Mouse (Mus musculus): ENCODE measurements at regions not wholly inside any gene's neighbourhood (a gene's known extent, or its start where the extent isn't known, plus 50 kb on each side); places are given as distances from the start of the nearest gene placed in this dataset.

GRCm38 (mm10) chr9:63876886-63877285 lies 119.1 kb upstream of the Smad3 start:
- 44% methylated on average over 13 of the region's 13 CpGs for WGBS
- Histone ChIP-seq H3K27ac (replicated peaks) (0 out of 2 replicates have a peak overlapping the region, but pooled peaks have one; percentile 1), H3K4me2 (0 out of 2 replicates have a peak overlapping the region, but pooled peaks have one; percentile 18), H3K9ac (no peak overlapping the region), H3K27me3 (no peaks in the 10 kb centered on the region), H3K36me3 (no peaks in the 10 kb centered on the region), H3K4me3 (no peak overlapping the region), H3K4me1 (replicated peaks) (peaks cover 44% of the 10 kb centered on the region), H3K9me3 (no peaks in the 10 kb centered on the region)
- ATAC-seq (ENCODE audit: low FRiP score, low read depth) = no peak

- H3K9ac ChIP-seq = no peak overlapping the region
- H3K27ac ChIP-seq (replicated peaks) = 0 out of 2 replicates have a peak overlapping the region, but pooled peaks have one; percentile 20
- H3K9me3 ChIP-seq = no peaks in the 10 kb centered on the region
- no peak for ATAC-seq (ENCODE audit: low FRiP score, low read depth)
- H3K4me2 ChIP-seq = peak overlapping the region; percentile 18; the same call in 1 of the 2 replicates
- 72% methylated on average over 12 of the region's 12 CpGs for WGBS
- H3K4me3 ChIP-seq = no peak overlapping the region
- H3K27me3 ChIP-seq = no peaks in the 10 kb centered on the region
- H3K36me3 ChIP-seq = no peaks in the 10 kb centered on the region
- H3K4me1 ChIP-seq (replicated peaks) = peaks cover 37% of the 10 kb centered on the region
These were observed 118.2 kb upstream of the Smad3 start for GRCm38 (mm10) chr9:63876023-63876422.

DNA sequence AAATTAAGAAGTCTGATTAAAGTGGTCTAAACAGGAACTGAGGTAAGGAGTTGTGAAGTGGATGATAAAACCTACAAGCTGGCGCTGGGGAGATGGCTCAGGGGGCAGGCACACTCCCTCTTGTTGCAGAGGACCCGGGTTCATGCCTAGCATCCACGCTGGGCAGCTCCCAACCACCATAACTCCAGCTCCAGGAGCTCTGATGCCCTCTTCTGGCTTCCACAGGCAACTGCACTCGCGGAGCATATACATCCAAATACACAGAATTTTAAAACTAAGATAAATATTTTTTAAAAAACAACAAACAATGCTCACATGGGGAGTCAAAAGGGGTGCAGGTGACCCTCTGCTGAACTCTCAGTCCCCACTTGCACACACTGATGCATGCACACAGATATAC lies 117.4 kb upstream of the Smad3 start:
- WGBS = 88% methylated on average over 5 of the region's 5 CpGs
- no peak overlapping the region for H3K4me2 ChIP-seq
- no peaks in the 10 kb centered on the region for H3K9me3 ChIP-seq
- H3K27ac ChIP-seq (replicated peaks) = no peak overlapping the region
- no peak overlapping the region for H3K4me3 ChIP-seq
- no peak for ATAC-seq (ENCODE audit: low FRiP score, low read depth)
- peaks cover 28% of the 10 kb centered on the region for H3K4me1 ChIP-seq (replicated peaks)
- no peaks in the 10 kb centered on the region for H3K27me3 ChIP-seq
- H3K9ac ChIP-seq = no peak overlapping the region
- H3K36me3 ChIP-seq = no peaks in the 10 kb centered on the region

DNA sequence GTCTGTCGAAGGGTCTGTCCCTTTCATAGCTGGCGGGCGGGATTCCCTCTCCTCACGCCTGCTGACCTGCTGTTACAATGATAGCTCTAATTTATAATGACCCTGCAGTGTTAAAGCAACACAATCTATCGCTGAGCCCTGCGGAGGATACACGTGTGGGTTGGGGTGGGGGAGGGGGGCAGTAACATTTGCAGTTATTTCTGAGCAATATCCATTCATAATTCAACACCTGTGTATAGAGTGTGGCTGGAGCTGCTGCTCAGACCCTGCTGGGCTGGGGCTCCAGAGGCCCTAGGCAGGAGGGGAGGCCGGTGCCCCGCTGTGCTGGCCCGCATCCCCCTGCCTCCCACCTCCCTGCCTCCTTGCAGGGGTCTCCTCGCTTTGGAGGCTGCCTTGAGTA lies 106.6 kb upstream of the Smad3 start:
- Histone ChIP-seq H3K9me3 (no peaks in the 10 kb centered on the region), H3K27me3 (no peaks in the 10 kb centered on the region), H3K4me3 (no peak overlapping the region), H3K9ac (no peak overlapping the region), H3K36me3 (no peaks in the 10 kb centered on the region), H3K27ac (replicated peaks) (0 out of 2 replicates have a peak overlapping the region, but pooled peaks have one; percentile 14), H3K4me1 (replicated peaks) (peaks cover 8% of the 10 kb centered on the region), H3K4me2 (no peak overlapping the region)
- WGBS = 27% methylated on average over 11 of the region's 11 CpGs
- ATAC-seq (ENCODE audit: low FRiP score, low read depth) = peak; percentile 68; the same call in 1 of the 2 replicates

GRCm38 (mm10) chr9:63863328-63863727 lies 105.5 kb upstream of the Smad3 start:
- no peak overlapping the region for H3K27ac ChIP-seq (replicated peaks)
- no peak overlapping the region for H3K4me3 ChIP-seq
- peaks cover 8% of the 10 kb centered on the region for H3K4me1 ChIP-seq (replicated peaks)
- 68% methylated on average over 4 of the region's 4 CpGs for WGBS
- H3K9ac ChIP-seq = no peak overlapping the region
- no peaks in the 10 kb centered on the region for H3K27me3 ChIP-seq
- no peak overlapping the region for H3K4me2 ChIP-seq
- ATAC-seq (ENCODE audit: low FRiP score, low read depth) = no peak
- no peaks in the 10 kb centered on the region for H3K36me3 ChIP-seq
- H3K9me3 ChIP-seq = no peaks in the 10 kb centered on the region

DNA sequence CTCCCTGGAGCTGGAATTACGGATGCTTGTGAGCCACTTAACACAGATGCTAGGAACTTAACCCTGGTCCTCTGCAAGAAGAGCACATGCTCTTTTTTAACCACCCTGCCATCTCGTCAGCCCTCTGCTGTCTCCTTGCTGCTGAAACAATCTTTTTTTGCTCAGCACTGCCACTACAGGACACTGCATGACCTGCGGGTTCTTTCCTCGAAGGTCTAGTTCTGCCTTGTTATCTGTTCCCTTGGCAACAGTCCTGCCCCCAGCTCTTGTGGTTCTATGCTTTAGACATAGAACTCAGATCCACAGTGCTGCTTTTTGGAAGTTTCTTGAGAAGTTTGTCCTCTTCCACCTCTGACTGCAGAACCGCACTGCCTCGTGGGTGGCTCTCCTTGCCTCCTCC lies 104.6 kb upstream of the Smad3 start:
- 38% methylated on average over 6 of the region's 6 CpGs for WGBS
- H3K27ac ChIP-seq (replicated peaks) = no peak overlapping the region
- H3K9me3 ChIP-seq = no peaks in the 10 kb centered on the region
- no peaks in the 10 kb centered on the region for H3K27me3 ChIP-seq
- H3K4me3 ChIP-seq = no peak overlapping the region
- H3K9ac ChIP-seq = no peak overlapping the region
- no peaks in the 10 kb centered on the region for H3K36me3 ChIP-seq
- no peak overlapping the region for H3K4me2 ChIP-seq
- peaks cover 8% of the 10 kb centered on the region for H3K4me1 ChIP-seq (replicated peaks)
- no peak for ATAC-seq (ENCODE audit: low FRiP score, low read depth)

- Histone ChIP-seq H3K27me3 (no peaks in the 10 kb centered on the region), H3K4me2 (no peak overlapping the region), H3K9ac (no peak overlapping the region), H3K4me3 (no peak overlapping the region), H3K27ac (replicated peaks) (no peak overlapping the region), H3K9me3 (no peaks in the 10 kb centered on the region), H3K4me1 (replicated peaks) (peaks cover 10% of the 10 kb centered on the region), H3K36me3 (no peaks in the 10 kb centered on the region)
- ATAC-seq (ENCODE audit: low FRiP score, low read depth) = no peak
- WGBS = 90% methylated on average over 4 of the region's 4 CpGs
These were observed 103.6 kb upstream of the Smad3 start for GRCm38 (mm10) chr9:63861418-63861817.

DNA sequence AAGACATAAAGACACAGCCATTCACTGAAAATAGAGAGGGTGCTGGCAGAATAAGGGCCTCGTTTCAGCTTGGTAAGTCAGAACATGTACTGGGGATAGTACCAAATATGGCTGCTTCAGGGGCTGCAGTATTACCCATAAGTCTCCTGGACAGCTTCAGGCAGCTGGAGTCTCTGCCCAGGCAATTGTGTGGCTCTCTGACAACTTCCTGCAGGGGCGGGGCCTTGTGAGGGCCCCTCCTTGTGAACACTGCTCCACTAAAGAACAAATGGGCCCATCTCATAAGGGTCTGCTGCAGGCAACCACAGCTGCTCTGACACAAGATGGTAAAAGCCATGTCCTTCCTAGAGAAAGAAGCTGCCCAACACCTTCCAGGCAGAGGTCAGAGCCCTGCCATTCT lies 102.4 kb upstream of the Smad3 start:
- ATAC-seq (ENCODE audit: low FRiP score, low read depth) = no peak
- Histone ChIP-seq H3K36me3 (no peaks in the 10 kb centered on the region), H3K9ac (no peak overlapping the region), H3K4me3 (no peak overlapping the region), H3K27me3 (no peaks in the 10 kb centered on the region), H3K4me1 (replicated peaks) (peaks cover 12% of the 10 kb centered on the region), H3K4me2 (no peak overlapping the region), H3K9me3 (no peaks in the 10 kb centered on the region), H3K27ac (replicated peaks) (no peak overlapping the region)
- 85% methylated on average over 2 of the region's 2 CpGs for WGBS

DNA sequence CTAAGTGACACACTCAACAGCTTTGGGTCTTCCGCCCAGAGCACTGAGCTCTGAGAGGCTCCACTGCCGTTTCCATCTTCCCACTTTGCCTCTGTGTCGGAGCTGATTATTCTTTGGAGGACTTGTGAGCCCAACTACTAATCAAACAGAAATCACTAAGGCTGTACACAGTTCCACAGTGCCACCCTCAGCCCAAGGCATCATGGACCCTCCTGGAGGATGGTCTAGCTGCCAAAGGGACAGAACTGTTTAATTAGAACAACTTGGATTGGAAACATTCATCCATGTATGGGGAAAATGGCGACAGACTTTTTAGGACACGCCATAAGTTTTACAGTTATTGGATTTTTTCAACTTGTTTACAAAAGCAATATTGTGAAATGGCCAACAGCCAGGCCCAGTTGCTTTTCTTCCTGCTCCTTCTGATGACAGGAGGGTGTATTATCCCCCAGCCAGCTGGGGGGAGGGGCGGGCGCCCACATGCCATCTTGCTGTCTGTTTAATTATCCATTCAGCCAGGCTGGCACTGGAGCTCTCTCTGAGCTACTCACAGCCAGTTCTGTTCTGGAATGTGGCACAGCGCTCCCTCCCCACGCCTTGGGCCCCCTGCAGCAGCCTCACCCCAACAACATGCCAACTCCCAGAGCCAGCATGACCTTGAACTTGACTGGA lies 98.4 kb upstream of the Smad3 start:
- Histone ChIP-seq H3K4me1 (replicated peaks) (peaks cover 12% of the 10 kb centered on the region), H3K36me3 (no peaks in the 10 kb centered on the region), H3K27me3 (no peaks in the 10 kb centered on the region), H3K9ac (no peak overlapping the region), H3K4me3 (no peak overlapping the region), H3K27ac (replicated peaks) (0 out of 2 replicates have a peak overlapping the region, but pooled peaks have one; percentile 3), H3K9me3 (no peaks in the 10 kb centered on the region), H3K4me2 (no peak overlapping the region)
- ATAC-seq (ENCODE audit: low FRiP score, low read depth) = no peak
- WGBS = 60% methylated on average over 9 of the region's 9 CpGs

DNA sequence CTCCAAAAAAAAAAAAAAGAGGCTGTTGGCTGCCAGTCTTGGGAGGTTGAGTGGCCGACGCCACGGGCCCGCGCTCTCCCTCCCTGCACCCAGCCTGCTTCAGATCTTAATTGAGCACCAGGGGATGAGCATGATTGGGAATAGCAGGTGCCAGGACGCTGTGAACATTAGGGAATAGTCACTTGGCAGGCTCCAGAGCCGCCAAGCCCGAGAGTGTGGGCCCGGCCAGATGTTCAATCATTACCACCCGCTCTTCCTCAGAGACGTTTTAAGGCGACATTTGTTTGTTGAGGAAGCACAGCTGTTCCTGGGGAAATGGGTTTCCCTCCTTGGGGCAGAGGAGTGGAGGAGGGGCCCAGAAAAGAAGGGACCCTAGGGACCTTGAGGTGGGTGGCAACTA lies 94.0 kb upstream of the Smad3 start:
- WGBS = 44% methylated on average over 12 of the region's 12 CpGs
- Histone ChIP-seq H3K9me3 (no peaks in the 10 kb centered on the region), H3K9ac (no peak overlapping the region), H3K36me3 (no peaks in the 10 kb centered on the region), H3K4me3 (no peak overlapping the region), H3K27me3 (no peaks in the 10 kb centered on the region), H3K27ac (replicated peaks) (no peak overlapping the region), H3K4me2 (no peak overlapping the region), H3K4me1 (replicated peaks) (peaks cover 12% of the 10 kb centered on the region)
- ATAC-seq (ENCODE audit: low FRiP score, low read depth) = no peak

- ATAC-seq (ENCODE audit: low FRiP score, low read depth) = no peak
- H3K4me3 ChIP-seq = no peak overlapping the region
- WGBS = 68% methylated on average over 2 of the region's 2 CpGs
- H3K4me2 ChIP-seq = no peak overlapping the region
- no peak overlapping the region for H3K27ac ChIP-seq (replicated peaks)
- H3K9me3 ChIP-seq = no peaks in the 10 kb centered on the region
- H3K4me1 ChIP-seq (replicated peaks) = peaks cover 8% of the 10 kb centered on the region
- no peaks in the 10 kb centered on the region for H3K36me3 ChIP-seq
- H3K27me3 ChIP-seq = 0 out of 2 replicates have a peak, but pooled peaks cover 2% of the 10 kb centered on the region
- no peak overlapping the region for H3K9ac ChIP-seq
These were observed 92.5 kb upstream of the Smad3 start for GRCm38 (mm10) chr9:63850316-63850693.

- Histone ChIP-seq H3K9ac (no peak overlapping the region), H3K4me2 (no peak overlapping the region), H3K9me3 (no peaks in the 10 kb centered on the region), H3K36me3 (no peaks in the 10 kb centered on the region), H3K27ac (replicated peaks) (no peak overlapping the region), H3K27me3 (0 out of 2 replicates have a peak, but pooled peaks cover 3% of the 10 kb centered on the region), H3K4me1 (replicated peaks) (peaks cover 8% of the 10 kb centered on the region), H3K4me3 (no peak overlapping the region)
- ATAC-seq (ENCODE audit: low FRiP score, low read depth) = no peak
- WGBS = 79% methylated on average over 12 of the region's 12 CpGs
These were observed 91.9 kb upstream of the Smad3 start for GRCm38 (mm10) chr9:63849564-63850315.

Measured in hindbrain, embryonic 15.5 days (tissue).